Mouse (Mus musculus): ENCODE data around the gene Ctnna2. TPM values are rescaled to one million over a fixed set of nuclear protein-coding genes. Genes with fewer than 3 reads are reported as not detected.

The Ctnna2 gene
- polyA plus RNA-seq, 1 experiment from 2014 or later = 9.6 TPM

DNA sequence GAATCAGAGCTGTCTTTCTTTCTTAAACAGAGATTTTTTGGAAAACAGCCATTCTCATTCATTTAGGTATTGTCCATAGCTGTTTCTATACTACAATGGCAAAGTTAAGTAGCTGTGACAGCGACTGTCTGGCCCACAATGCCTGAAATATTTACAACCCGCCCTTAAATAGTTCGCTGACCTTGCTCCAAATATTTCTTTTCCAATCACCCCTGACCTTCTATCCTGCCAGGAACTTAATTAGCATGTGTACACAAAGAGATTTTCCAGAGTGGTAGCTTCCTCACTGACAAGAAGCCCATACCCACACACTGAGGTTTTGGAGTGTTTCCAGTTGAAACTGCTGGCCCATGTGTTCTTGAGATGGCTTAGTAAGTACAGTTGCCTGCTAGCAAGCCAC, 928.8 kb downstream of the Ctnna2 start:
- H3K4me1 ChIP-seq (ENCODE audit: control insufficient read depth, insufficient read depth, low read length) = no peaks in the 10 kb centered on the region
- H3K4me3 ChIP-seq (ENCODE audit: low read depth, low read length) = no peak overlapping the region
- DNase-seq (ENCODE audit: low spot score) = peak; percentile 44
- no peak for ATAC-seq (ENCODE audit: low read depth)
- no peaks in the 10 kb centered on the region for H3K9me3 ChIP-seq (ENCODE audit: control insufficient read depth, low read length)
- no peak overlapping the region for H3K9ac ChIP-seq (ENCODE audit: low read depth, low read length)
- no peak overlapping the region for H3K4me2 ChIP-seq (ENCODE audit: low read depth, low read length)
- H3K27ac ChIP-seq (replicated peaks; ENCODE audit: low read depth, low read length) = no peak overlapping the region
- H3K36me3 ChIP-seq (ENCODE audit: control insufficient read depth, insufficient read depth, low read length) = no peaks in the 10 kb centered on the region
- H3K27me3 ChIP-seq (replicated peaks; ENCODE audit: control insufficient read depth, insufficient read depth, low read length) = no peaks in the 10 kb centered on the region
- WGBS = 65% methylated on average over 3 of the region's 3 CpGs

DNA sequence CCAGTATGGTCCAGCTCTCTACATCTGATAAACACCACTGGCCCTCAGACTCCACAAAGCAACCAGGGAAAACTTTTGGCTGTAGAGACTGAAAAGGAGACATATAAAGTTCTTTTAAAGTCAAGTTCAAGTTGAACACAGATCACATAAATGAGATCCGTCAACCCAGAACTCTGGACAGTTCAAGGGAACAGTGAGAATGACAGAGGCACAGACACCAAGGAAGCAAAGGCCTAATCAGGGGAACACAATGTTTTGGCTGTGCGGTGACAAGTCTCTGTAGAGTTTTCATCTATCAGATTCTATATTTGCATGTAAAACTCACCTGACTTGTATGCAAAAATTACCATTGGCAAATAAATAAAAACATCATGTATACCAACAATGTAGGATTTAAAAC, 929.3 kb downstream of the Ctnna2 start:
- 85% methylated on average over 2 of the region's 2 CpGs for WGBS
- no peaks in the 10 kb centered on the region for H3K27me3 ChIP-seq (replicated peaks; ENCODE audit: control insufficient read depth, insufficient read depth, low read length)
- ATAC-seq (ENCODE audit: low read depth) = no peak

DNA sequence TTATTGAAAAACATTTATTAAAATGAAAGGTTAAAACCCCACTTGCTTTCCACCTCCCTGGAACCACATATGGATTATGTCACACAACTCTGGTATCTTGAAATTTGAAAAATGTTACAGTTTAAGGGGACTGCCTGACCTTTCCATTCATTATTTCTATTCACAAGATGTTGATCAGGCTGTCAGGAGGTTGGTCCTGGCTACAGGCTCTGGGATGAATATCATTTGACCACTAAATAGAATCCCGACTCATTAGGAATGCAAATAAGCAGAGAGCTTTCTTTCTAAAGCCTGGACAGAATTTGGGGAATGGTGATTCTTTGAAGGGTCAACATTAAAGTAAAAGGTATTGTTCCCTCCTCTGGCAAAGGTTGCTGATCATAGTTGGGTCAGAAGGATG, 931.9 kb downstream of the Ctnna2 start:
- H3K27me3 ChIP-seq (replicated peaks; ENCODE audit: control insufficient read depth, insufficient read depth, low read length) = no peaks in the 10 kb centered on the region
- H3K9me3 ChIP-seq (ENCODE audit: control insufficient read depth, low read length) = no peaks in the 10 kb centered on the region
- no peaks in the 10 kb centered on the region for H3K4me1 ChIP-seq (ENCODE audit: control insufficient read depth, insufficient read depth, low read length)
- H3K27ac ChIP-seq (replicated peaks; ENCODE audit: low read depth, low read length) = no peak overlapping the region
- H3K4me3 ChIP-seq (ENCODE audit: low read depth, low read length) = no peak overlapping the region
- WGBS = 85% methylated on average over 1 of the region's 1 CpGs
- DNase-seq (ENCODE audit: low spot score) (no peak), ATAC-seq (ENCODE audit: low read depth) (no peak)
- no peak overlapping the region for H3K9ac ChIP-seq (ENCODE audit: low read depth, low read length)
- no peaks in the 10 kb centered on the region for H3K36me3 ChIP-seq (ENCODE audit: control insufficient read depth, insufficient read depth, low read length)
- H3K4me2 ChIP-seq (ENCODE audit: low read depth, low read length) = no peak overlapping the region

More for the DNA sequence above, 929.3 kb downstream of the Ctnna2 start:
- H3K27ac ChIP-seq (replicated peaks; ENCODE audit: low read depth, low read length) = no peak overlapping the region
- no peak overlapping the region for H3K4me3 ChIP-seq (ENCODE audit: low read depth, low read length)
- H3K36me3 ChIP-seq (ENCODE audit: control insufficient read depth, insufficient read depth, low read length) = no peaks in the 10 kb centered on the region
- no peak overlapping the region for H3K4me2 ChIP-seq (ENCODE audit: low read depth, low read length)
- no peaks in the 10 kb centered on the region for H3K9me3 ChIP-seq (ENCODE audit: control insufficient read depth, low read length)
- no peak for DNase-seq (ENCODE audit: low spot score)
- no peak overlapping the region for H3K9ac ChIP-seq (ENCODE audit: low read depth, low read length)
- H3K4me1 ChIP-seq (ENCODE audit: control insufficient read depth, insufficient read depth, low read length) = no peaks in the 10 kb centered on the region

DNA sequence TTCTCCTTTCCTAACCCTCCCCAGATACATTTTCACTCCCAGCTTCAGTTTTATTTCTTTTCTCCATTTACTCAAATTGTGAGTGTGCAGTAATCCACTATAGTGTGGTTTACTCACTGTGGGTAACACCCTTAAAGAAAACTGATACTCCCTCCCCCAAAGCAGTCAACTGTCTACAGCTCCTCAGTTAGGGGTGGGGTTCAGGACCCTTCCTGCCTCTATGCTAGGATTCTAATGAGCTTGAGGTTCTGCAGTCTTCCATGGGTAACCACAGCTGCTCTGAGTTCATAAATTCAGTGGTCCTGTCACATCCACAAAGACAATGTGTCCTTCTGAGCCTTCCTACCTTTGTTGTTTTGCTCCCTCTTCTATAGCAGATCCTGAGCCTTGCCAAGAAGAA, 954.4 kb downstream of the Ctnna2 start:
- H3K9ac ChIP-seq (ENCODE audit: low read depth, low read length) = no peak overlapping the region

DNA sequence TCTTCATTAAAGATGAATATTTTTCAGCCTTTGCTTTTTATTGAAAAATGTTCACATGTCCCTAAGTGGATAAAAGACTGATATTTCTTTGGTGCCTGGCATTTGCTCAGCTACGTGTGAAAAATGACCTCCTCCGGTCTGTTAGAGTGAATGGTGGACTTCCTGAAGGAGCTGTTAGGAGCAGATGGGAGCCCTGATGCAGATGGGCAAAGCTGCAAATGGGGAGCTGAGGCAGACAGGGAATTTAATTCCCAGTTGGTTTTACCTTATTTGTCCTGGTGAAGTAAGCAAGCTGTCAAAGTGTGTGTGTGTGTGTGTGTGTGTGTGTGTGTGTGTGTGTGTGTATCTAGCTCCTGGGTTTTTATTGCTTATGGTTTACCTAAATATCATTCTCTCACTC, 966.3 kb downstream of the Ctnna2 start:
- H3K9me3 ChIP-seq (ENCODE audit: control insufficient read depth, low read length) = no peaks in the 10 kb centered on the region
- no peak for ATAC-seq (ENCODE audit: low read depth)
- no peaks in the 10 kb centered on the region for H3K36me3 ChIP-seq (ENCODE audit: control insufficient read depth, insufficient read depth, low read length)
- no peak overlapping the region for H3K4me2 ChIP-seq (ENCODE audit: low read depth, low read length)
- WGBS = 75% methylated on average over 2 of the region's 2 CpGs
- no peak overlapping the region for H3K4me3 ChIP-seq (ENCODE audit: low read depth, low read length)
- no peak overlapping the region for H3K27ac ChIP-seq (replicated peaks; ENCODE audit: low read depth, low read length)
- no peak for DNase-seq (ENCODE audit: low spot score)
- H3K27me3 ChIP-seq (replicated peaks; ENCODE audit: control insufficient read depth, insufficient read depth, low read length) = no peaks in the 10 kb centered on the region
- no peaks in the 10 kb centered on the region for H3K4me1 ChIP-seq (ENCODE audit: control insufficient read depth, insufficient read depth, low read length)
- no peak overlapping the region for H3K9ac ChIP-seq (ENCODE audit: low read depth, low read length)

More for the DNA sequence above, 954.4 kb downstream of the Ctnna2 start:
- Histone ChIP-seq H3K36me3 (ENCODE audit: control insufficient read depth, insufficient read depth, low read length) (no peaks in the 10 kb centered on the region), H3K4me3 (ENCODE audit: low read depth, low read length) (no peak overlapping the region), H3K4me1 (ENCODE audit: control insufficient read depth, insufficient read depth, low read length) (no peaks in the 10 kb centered on the region), H3K27me3 (replicated peaks; ENCODE audit: control insufficient read depth, insufficient read depth, low read length) (no peaks in the 10 kb centered on the region), H3K27ac (replicated peaks; ENCODE audit: low read depth, low read length) (no peak overlapping the region), H3K4me2 (ENCODE audit: low read depth, low read length) (no peak overlapping the region), H3K9me3 (ENCODE audit: control insufficient read depth, low read length) (no peaks in the 10 kb centered on the region)
- ATAC-seq (ENCODE audit: low read depth) (no peak), DNase-seq (ENCODE audit: low spot score) (no peak)

DNA sequence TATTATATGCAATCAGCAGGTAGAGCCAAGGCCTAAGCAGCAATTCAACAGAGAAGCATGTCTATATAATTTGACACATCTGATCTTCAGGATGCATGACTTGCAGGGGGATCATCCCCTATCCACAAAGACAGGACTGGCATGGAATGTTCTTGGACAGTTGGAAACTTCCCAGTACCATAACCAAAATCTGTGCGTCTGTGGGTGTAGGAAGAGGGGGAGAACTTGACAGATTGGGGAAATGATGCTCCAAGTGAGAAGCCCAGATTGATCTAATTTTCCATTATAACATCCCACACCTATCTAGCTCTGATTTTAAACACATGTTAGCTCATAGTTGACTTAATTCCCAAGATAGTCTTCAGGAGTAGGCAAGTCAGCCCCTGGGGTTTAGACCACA, 968.5 kb downstream of the Ctnna2 start:
- WGBS = 67% methylated on average over 1 of the region's 1 CpGs
- H3K36me3 ChIP-seq (ENCODE audit: control insufficient read depth, insufficient read depth, low read length) = no peaks in the 10 kb centered on the region
- H3K4me2 ChIP-seq (ENCODE audit: low read depth, low read length) = no peak overlapping the region
- DNase-seq (ENCODE audit: low spot score) (no peak), ATAC-seq (ENCODE audit: low read depth) (no peak)
- H3K9me3 ChIP-seq (ENCODE audit: control insufficient read depth, low read length) = no peaks in the 10 kb centered on the region
- no peaks in the 10 kb centered on the region for H3K27me3 ChIP-seq (replicated peaks; ENCODE audit: control insufficient read depth, insufficient read depth, low read length)
- no peak overlapping the region for H3K4me3 ChIP-seq (ENCODE audit: low read depth, low read length)
- no peak overlapping the region for H3K27ac ChIP-seq (replicated peaks; ENCODE audit: low read depth, low read length)
- H3K9ac ChIP-seq (ENCODE audit: low read depth, low read length) = no peak overlapping the region
- H3K4me1 ChIP-seq (ENCODE audit: control insufficient read depth, insufficient read depth, low read length) = no peaks in the 10 kb centered on the region

DNA sequence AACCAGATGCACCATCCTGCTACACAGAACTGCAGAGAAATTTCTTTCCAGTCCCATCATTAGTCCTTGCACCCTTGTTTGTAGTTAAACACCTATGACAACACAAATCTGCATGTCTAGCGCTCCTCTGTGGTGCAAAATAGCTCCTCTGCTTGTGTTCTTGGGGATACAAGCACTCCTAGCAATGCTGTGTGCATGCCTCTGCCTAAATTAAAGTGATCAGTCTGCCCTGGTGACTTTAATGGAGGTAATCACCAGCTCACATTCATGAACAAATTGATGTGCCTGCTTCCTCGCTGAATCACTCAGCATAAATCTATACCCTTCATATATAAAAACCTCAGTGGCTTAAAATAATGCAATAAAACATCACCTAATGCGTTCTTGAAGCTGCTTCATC, 987.4 kb downstream of the Ctnna2 start:
- Histone ChIP-seq H3K9me3 (ENCODE audit: control insufficient read depth, low read length) (no peaks in the 10 kb centered on the region), H3K4me1 (ENCODE audit: control insufficient read depth, insufficient read depth, low read length) (no peaks in the 10 kb centered on the region), H3K4me2 (ENCODE audit: low read depth, low read length) (no peak overlapping the region), H3K9ac (ENCODE audit: low read depth, low read length) (no peak overlapping the region), H3K4me3 (ENCODE audit: low read depth, low read length) (no peak overlapping the region), H3K36me3 (ENCODE audit: control insufficient read depth, insufficient read depth, low read length) (no peaks in the 10 kb centered on the region), H3K27me3 (replicated peaks; ENCODE audit: control insufficient read depth, insufficient read depth, low read length) (no peaks in the 10 kb centered on the region), H3K27ac (replicated peaks; ENCODE audit: low read depth, low read length) (no peak overlapping the region)
- WGBS = 84% methylated on average over 3 of the region's 3 CpGs
- ATAC-seq (ENCODE audit: low read depth) = no peak
- no peak for DNase-seq (ENCODE audit: low spot score)

DNA sequence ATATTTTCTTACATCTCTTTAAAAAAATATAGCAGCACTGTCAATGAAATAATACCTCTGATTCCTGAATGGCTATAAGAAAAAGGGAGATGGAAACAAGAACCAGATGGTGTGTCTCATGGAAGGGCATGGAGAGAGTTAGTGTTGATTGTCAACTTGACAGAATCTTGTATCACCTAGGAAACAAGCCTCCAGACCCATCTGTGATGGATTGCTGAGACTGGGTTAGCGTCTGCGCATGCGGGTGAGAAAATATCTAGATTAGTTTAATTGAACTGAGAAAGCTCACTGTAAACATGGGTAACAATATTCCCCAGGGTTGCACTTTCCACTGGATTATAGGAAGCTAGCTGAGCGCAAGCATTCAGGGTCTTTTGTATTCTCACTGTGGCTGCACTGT, 994.7 kb downstream of the Ctnna2 start:
- H3K36me3 ChIP-seq (ENCODE audit: control insufficient read depth, insufficient read depth, low read length) = no peaks in the 10 kb centered on the region
- no peak for DNase-seq (ENCODE audit: low spot score)

DNA sequence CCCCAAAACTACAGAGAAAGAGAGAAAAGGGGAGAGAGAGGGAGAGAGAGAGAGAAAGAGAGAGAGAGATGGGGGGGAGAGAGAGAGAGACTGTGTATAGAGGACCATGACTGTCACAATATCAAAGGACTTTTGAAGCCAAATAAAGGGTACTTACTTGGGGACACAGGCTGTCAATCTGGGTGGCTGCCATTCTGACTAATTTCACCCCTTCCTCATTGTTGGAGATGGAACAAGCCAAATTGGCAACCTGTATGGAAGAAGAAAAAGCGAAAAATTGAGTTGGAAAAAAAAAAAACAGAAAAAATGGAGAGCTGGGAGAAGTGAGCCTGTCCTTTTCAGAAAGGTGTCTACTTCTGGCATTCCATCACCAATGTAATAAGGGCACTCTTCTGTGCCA, 997.8 kb downstream of the Ctnna2 start:
- DNase-seq (ENCODE audit: low spot score) (no peak), ATAC-seq (ENCODE audit: low read depth) (no peak)
- no peaks in the 10 kb centered on the region for H3K9me3 ChIP-seq (ENCODE audit: control insufficient read depth, low read length)
- H3K4me3 ChIP-seq (ENCODE audit: low read depth, low read length) = no peak overlapping the region
- H3K4me2 ChIP-seq (ENCODE audit: low read depth, low read length) = no peak overlapping the region
- no peaks in the 10 kb centered on the region for H3K4me1 ChIP-seq (ENCODE audit: control insufficient read depth, insufficient read depth, low read length)
- no peaks in the 10 kb centered on the region for H3K36me3 ChIP-seq (ENCODE audit: control insufficient read depth, insufficient read depth, low read length)
- no peaks in the 10 kb centered on the region for H3K27me3 ChIP-seq (replicated peaks; ENCODE audit: control insufficient read depth, insufficient read depth, low read length)
- 90% methylated on average over 1 of the region's 1 CpGs for WGBS
- no peak overlapping the region for H3K27ac ChIP-seq (replicated peaks; ENCODE audit: low read depth, low read length)
- H3K9ac ChIP-seq (ENCODE audit: low read depth, low read length) = no peak overlapping the region

More for the DNA sequence above, 994.7 kb downstream of the Ctnna2 start:
- no peaks in the 10 kb centered on the region for H3K9me3 ChIP-seq (ENCODE audit: control insufficient read depth, low read length)
- no peak overlapping the region for H3K27ac ChIP-seq (replicated peaks; ENCODE audit: low read depth, low read length)
- no peak overlapping the region for H3K4me2 ChIP-seq (ENCODE audit: low read depth, low read length)
- no peaks in the 10 kb centered on the region for H3K27me3 ChIP-seq (replicated peaks; ENCODE audit: control insufficient read depth, insufficient read depth, low read length)
- no peak overlapping the region for H3K9ac ChIP-seq (ENCODE audit: low read depth, low read length)
- no peaks in the 10 kb centered on the region for H3K4me1 ChIP-seq (ENCODE audit: control insufficient read depth, insufficient read depth, low read length)
- H3K4me3 ChIP-seq (ENCODE audit: low read depth, low read length) = no peak overlapping the region
- 48% methylated on average over 4 of the region's 4 CpGs for WGBS
- no peak for ATAC-seq (ENCODE audit: low read depth)

Data from embryonic facial prominence, embryonic 14.5 days (tissue).